Mouse (Mus musculus): ENCODE data around the gene Selenok. TPM values are rescaled to one million over a fixed set of nuclear protein-coding genes. Genes with fewer than 3 reads are reported as not detected.
A peak's percentile ranks its signal among the peaks of the same experiment; 100 is the strongest.

Selenok gene
- polyA plus RNA-seq, 1 experiment from 2014 or later = 239 TPM

DNA sequence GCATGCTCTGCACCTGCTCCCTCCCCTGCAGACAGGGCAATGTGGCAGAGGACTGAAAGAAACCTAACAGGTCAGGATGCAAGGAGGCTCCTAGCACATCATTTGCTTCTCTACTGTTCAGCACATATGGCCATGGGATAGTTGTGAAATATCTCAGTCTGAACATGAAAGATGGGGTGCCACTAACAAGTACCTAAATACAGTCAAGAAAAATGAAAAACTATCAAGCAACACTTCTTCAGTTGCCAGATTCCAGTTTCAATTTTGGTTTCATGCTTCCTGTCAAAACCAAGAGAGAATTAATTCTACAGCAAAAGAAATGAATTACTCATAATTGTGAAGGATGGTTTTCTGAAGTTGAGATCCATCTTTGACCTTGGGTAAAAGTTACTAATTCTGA lies 10.7 kb upstream of the Selenok start:
- no peak overlapping the region for H3K4me2 ChIP-seq (ENCODE audit: low read depth, low read length)
- no peaks in the 10 kb centered on the region for H3K4me1 ChIP-seq (ENCODE audit: control insufficient read depth, insufficient read depth, low read length)
- no peak overlapping the region for H3K27ac ChIP-seq (ENCODE audit: low read length)
- H3K4me3 ChIP-seq (ENCODE audit: low read length) = no peak overlapping the region
- H3K9me3 ChIP-seq (ENCODE audit: control insufficient read depth, low read length) = no peaks in the 10 kb centered on the region
- no peak for ATAC-seq
- H3K9ac ChIP-seq (ENCODE audit: low read depth, low read length) = no peak overlapping the region
- H3K27me3 ChIP-seq (replicated peaks; ENCODE audit: control insufficient read depth, insufficient read depth, low read length) = no peaks in the 10 kb centered on the region
- H3K36me3 ChIP-seq (ENCODE audit: control insufficient read depth, insufficient read depth, low read length) = no peaks in the 10 kb centered on the region

DNA sequence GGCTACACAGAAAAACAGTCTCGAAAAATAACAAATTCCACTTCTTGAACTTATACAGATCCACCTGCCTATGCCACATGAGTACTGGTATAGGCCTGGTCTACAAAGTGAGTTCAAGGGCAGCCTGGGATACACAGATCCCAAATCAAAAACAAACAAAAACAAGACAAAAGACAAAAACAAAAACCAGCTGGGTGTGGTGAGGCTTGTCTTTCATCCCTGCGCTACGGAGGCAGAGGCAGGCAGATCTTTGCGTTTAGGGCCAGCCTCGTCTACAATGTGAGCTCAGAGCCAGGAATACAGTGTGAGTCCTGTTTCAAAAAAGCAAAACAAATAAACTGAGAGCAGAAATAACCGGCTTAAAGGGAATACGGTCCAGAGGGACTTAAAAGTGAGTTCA lies 497 bp upstream of the Selenok start:
- Histone ChIP-seq H3K9me3 (ENCODE audit: control insufficient read depth, low read length) (no peaks in the 10 kb centered on the region), H3K9ac (ENCODE audit: low read depth, low read length) (peak overlapping the region; percentile 74), H3K36me3 (ENCODE audit: control insufficient read depth, insufficient read depth, low read length) (peaks cover 13% of the 10 kb centered on the region), H3K4me2 (ENCODE audit: low read depth, low read length) (peak overlapping the region; percentile 75), H3K4me1 (ENCODE audit: control insufficient read depth, insufficient read depth, low read length) (peaks cover 17% of the 10 kb centered on the region), H3K27ac (ENCODE audit: low read length) (peak overlapping the region; percentile 72), H3K4me3 (ENCODE audit: low read length) (peak overlapping the region; percentile 83), H3K27me3 (replicated peaks; ENCODE audit: control insufficient read depth, insufficient read depth, low read length) (no peaks in the 10 kb centered on the region)
- WGBS = 65% methylated on average over 7 of the region's 7 CpGs
- ATAC-seq = peak; percentile 0; the same call in 1 of the 2 replicates

DNA sequence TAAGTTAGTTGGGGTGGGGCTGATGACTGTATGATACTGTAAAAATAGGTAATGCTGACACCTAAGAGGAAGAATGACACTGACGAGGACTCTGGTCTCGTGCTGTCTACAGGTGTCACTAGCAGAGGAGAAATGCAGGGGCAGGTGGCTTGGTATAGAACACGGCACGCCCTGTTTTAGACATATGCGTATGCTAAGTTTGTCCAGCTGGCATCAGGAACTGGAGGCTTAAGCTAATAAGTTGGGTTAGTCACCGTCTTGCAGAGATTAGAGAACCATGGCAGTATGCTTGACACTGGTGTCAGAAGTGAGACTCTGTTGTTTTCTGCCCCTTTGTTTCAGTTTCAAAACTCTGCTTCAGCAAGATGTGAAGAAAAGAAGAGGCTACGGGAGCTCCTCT lies 3.3 kb downstream of the Selenok start:
- Histone ChIP-seq H3K27ac (ENCODE audit: low read length) (no peak overlapping the region), H3K27me3 (replicated peaks; ENCODE audit: control insufficient read depth, insufficient read depth, low read length) (no peaks in the 10 kb centered on the region), H3K4me1 (ENCODE audit: control insufficient read depth, insufficient read depth, low read length) (peaks cover 17% of the 10 kb centered on the region), H3K9me3 (ENCODE audit: control insufficient read depth, low read length) (no peaks in the 10 kb centered on the region), H3K4me2 (ENCODE audit: low read depth, low read length) (no peak overlapping the region), H3K9ac (ENCODE audit: low read depth, low read length) (no peak overlapping the region), H3K36me3 (ENCODE audit: control insufficient read depth, insufficient read depth, low read length) (peaks cover 23% of the 10 kb centered on the region), H3K4me3 (ENCODE audit: low read length) (no peak overlapping the region)
- no peak for ATAC-seq
- 90% methylated on average over 7 of the region's 7 CpGs for WGBS

DNA sequence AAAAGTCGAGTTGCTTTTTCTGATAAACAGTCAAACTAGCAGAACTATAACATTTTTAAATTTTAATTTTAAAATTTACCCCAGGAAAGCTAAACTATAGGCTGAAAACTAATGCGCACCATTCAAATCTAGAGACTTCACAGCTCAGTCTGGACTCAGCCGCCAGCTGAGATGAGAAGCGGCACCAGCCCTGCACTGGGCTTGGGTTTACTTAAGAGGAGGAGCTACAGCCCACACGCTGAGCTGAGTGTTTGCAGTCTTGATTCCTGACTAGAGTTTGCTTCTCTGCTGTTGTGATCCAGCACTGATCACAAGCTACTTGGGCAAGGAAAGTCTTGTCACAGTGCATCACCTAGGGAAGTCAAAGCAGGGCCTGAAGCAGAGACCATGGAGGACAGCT lies 3.9 kb downstream of the Selenok start:
- H3K9ac ChIP-seq (ENCODE audit: low read depth, low read length) = no peak overlapping the region
- H3K27me3 ChIP-seq (replicated peaks; ENCODE audit: control insufficient read depth, insufficient read depth, low read length) = no peaks in the 10 kb centered on the region
- no peak overlapping the region for H3K4me3 ChIP-seq (ENCODE audit: low read length)
- H3K4me1 ChIP-seq (ENCODE audit: control insufficient read depth, insufficient read depth, low read length) = peaks cover 17% of the 10 kb centered on the region
- no peak for ATAC-seq
- H3K27ac ChIP-seq (ENCODE audit: low read length) = no peak overlapping the region
- peaks cover 25% of the 10 kb centered on the region for H3K36me3 ChIP-seq (ENCODE audit: control insufficient read depth, insufficient read depth, low read length)
- H3K9me3 ChIP-seq (ENCODE audit: control insufficient read depth, low read length) = no peaks in the 10 kb centered on the region
- WGBS = 82% methylated on average over 5 of the region's 5 CpGs
- no peak overlapping the region for H3K4me2 ChIP-seq (ENCODE audit: low read depth, low read length)

DNA sequence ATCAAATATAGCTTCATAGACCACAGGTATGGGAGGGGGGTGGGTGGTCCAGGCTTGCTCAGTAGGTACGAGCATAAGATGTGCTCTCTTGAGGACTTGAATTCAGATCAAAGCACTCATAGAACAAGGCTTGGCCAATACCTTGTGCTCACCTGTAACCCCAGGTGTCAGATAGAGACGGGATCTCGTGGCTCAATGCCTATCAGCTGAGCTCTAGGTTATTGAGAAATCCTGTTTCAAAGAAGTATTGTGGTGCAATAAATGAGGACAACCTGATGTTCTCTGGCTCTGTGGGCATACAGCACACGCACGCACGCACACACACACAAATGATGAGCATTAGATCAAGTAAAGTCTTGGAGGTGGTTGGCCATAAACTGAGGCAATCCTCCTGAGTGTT lies 8.8 kb downstream of the Selenok start:
- Histone ChIP-seq H3K27ac (ENCODE audit: low read length) (no peak overlapping the region), H3K9ac (ENCODE audit: low read depth, low read length) (no peak overlapping the region), H3K4me1 (ENCODE audit: control insufficient read depth, insufficient read depth, low read length) (peaks cover 6% of the 10 kb centered on the region; the same call in 1 of the 2 replicates), H3K9me3 (ENCODE audit: control insufficient read depth, low read length) (0 out of 2 replicates have a peak, but pooled peaks cover 5% of the 10 kb centered on the region), H3K4me3 (ENCODE audit: low read length) (no peak overlapping the region), H3K27me3 (replicated peaks; ENCODE audit: control insufficient read depth, insufficient read depth, low read length) (no peaks in the 10 kb centered on the region), H3K4me2 (ENCODE audit: low read depth, low read length) (no peak overlapping the region), H3K36me3 (ENCODE audit: control insufficient read depth, insufficient read depth, low read length) (peaks cover 31% of the 10 kb centered on the region)
- 94% methylated on average over 6 of the region's 6 CpGs for WGBS
- no peak for ATAC-seq

DNA sequence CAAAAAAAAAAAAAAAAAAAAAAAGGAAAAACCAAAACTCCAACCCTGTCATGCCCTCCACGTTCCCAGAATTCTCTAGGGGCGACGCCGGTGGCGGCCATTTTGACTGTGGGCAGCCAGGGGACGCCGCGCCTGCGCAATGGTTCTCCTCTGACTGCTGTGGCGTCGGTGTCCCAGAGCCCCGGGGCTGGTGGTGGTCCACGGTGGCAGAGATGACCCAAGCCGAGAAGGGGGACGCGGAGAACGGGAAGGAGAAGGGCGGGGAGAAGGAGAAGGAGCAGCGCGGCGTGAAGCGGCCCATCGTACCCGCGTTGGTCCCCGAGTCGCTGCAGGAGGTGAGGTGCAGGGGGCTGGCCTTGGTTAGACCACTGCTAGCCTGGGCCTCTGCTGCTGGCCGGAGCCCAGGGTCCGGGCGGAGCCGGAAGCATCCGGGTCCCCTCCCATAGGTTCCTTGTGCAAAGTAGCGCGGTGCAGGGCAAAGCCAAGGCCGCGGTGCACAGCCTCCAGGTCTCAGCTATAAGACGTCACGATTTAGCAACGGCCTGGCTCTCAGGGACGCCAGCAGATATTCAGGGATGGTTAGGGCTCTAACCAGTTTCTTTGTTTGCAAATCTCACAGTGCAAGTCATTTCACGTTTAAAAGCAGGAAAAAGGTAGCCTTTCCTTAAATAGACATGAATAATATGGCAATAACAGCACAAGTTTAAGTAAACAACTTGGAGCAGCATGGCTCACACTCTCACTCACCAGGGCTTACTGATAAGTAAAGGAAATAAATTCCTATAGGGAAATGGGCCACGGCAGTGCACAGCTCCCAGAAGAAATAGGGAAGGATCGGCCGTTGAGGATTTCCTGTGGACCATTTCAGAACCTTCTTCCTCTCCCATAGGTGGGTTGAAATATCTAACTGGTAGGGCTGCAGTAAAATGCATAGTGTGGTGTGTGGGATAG lies 10.4 kb downstream of the Selenok start, which contains the start of gene Actr8:
Gene Actr8, plus strand, starts transcription at position 84 of the 951 bp plus-strand sequence.
- H3K9me3 ChIP-seq (ENCODE audit: control insufficient read depth, low read length) = 0 out of 2 replicates have a peak, but pooled peaks cover 5% of the 10 kb centered on the region
- peak within 1 kb of the TSS; percentile 81 for H3K4me2 ChIP-seq (ENCODE audit: low read depth, low read length)
- peaks cover 6% of the 10 kb centered on the region; the same call in 1 of the 2 replicates for H3K4me1 ChIP-seq (ENCODE audit: control insufficient read depth, insufficient read depth, low read length)
- H3K4me3 ChIP-seq (ENCODE audit: low read length) = peak within 1 kb of the TSS; percentile 82
- ATAC-seq = peak; percentile 98
- H3K27ac ChIP-seq (ENCODE audit: low read length) = peak within 1 kb of the TSS; percentile 93
- H3K27me3 ChIP-seq (replicated peaks; ENCODE audit: control insufficient read depth, insufficient read depth, low read length) = no peaks in the 10 kb centered on the region
- under 1% methylated on average over 44 of the region's 44 CpGs for WGBS
- peak within 1 kb of the TSS; percentile 95 for H3K9ac ChIP-seq (ENCODE audit: low read depth, low read length)
- H3K36me3 ChIP-seq (ENCODE audit: control insufficient read depth, insufficient read depth, low read length) = peaks cover 36% of the 10 kb centered on the region

DNA sequence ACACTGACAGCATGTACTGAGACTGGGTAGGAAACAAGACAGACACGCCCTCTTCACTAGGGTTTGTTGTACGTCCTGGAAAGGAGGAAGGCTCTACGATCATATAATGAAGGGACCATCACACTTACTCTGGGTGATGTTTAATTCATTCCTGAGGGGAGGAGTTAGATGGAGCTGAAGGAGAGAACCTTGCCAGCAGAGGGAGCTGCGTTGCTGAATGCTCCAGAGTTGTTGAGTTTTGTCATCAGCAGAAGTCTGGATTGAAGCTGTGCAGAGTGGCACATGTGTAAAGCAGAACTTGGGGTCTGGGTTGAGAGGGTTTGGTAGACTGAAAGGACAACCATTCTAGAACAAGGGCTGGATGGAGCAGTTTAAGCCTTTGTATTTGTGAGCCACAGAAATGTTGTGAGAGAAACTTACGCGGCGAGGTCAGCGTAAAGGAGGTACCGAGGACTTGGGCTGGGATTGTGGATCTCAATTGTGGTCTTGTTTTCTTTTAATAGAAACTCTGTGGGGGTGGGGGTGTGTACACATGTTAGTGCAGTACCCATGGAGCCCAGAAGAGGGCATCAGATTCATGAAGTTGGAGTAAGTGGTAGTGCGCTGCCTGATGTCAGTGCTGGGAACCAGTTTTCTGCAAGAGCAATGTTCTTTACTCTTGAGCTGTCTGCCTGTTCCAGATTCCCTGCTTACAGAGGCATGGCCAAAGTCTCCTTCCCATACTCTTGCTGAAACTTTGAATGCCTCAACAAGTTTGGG lies 12.5 kb downstream of the Selenok start:
- Histone ChIP-seq H3K4me1 (ENCODE audit: control insufficient read depth, insufficient read depth, low read length) (peaks cover 6% of the 10 kb centered on the region; the same call in 1 of the 2 replicates), H3K4me3 (ENCODE audit: low read length) (no peak overlapping the region), H3K9ac (ENCODE audit: low read depth, low read length) (no peak overlapping the region), H3K36me3 (ENCODE audit: control insufficient read depth, insufficient read depth, low read length) (peaks cover 39% of the 10 kb centered on the region), H3K27ac (ENCODE audit: low read length) (no peak overlapping the region), H3K9me3 (ENCODE audit: control insufficient read depth, low read length) (0 out of 2 replicates have a peak, but pooled peaks cover 5% of the 10 kb centered on the region), H3K27me3 (replicated peaks; ENCODE audit: control insufficient read depth, insufficient read depth, low read length) (no peaks in the 10 kb centered on the region), H3K4me2 (ENCODE audit: low read depth, low read length) (no peak overlapping the region)
- WGBS = 96% methylated on average over 10 of the region's 10 CpGs
- ATAC-seq = no peak

DNA sequence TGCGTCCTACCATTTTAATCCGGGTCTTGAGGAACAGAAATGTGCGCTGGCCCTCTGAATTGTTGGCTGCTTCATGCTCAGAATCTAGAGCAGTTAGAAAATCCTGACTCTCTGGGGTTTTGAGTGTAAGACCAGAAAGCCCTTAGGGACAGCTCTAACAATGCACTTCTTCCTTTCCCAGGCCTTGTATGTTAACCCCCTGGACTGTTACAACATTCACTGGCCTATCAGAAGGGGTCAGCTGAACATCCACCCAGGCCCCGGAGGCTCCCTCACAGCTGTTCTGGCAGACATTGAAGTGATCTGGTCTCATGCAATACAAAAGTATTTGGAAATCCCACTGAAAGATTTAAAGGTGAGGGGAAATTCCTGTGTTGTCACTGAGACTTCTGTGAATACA lies 18.0 kb downstream of the Selenok start:
- Histone ChIP-seq H3K27ac (ENCODE audit: low read length) (no peak overlapping the region), H3K36me3 (ENCODE audit: control insufficient read depth, insufficient read depth, low read length) (peaks cover 56% of the 10 kb centered on the region), H3K27me3 (replicated peaks; ENCODE audit: control insufficient read depth, insufficient read depth, low read length) (no peaks in the 10 kb centered on the region), H3K4me2 (ENCODE audit: low read depth, low read length) (no peak overlapping the region), H3K4me3 (ENCODE audit: low read length) (no peak overlapping the region), H3K4me1 (ENCODE audit: control insufficient read depth, insufficient read depth, low read length) (no peaks in the 10 kb centered on the region), H3K9me3 (ENCODE audit: control insufficient read depth, low read length) (no peaks in the 10 kb centered on the region), H3K9ac (ENCODE audit: low read depth, low read length) (no peak overlapping the region)
- ATAC-seq = no peak
- WGBS = 96% methylated on average over 4 of the region's 4 CpGs

DNA sequence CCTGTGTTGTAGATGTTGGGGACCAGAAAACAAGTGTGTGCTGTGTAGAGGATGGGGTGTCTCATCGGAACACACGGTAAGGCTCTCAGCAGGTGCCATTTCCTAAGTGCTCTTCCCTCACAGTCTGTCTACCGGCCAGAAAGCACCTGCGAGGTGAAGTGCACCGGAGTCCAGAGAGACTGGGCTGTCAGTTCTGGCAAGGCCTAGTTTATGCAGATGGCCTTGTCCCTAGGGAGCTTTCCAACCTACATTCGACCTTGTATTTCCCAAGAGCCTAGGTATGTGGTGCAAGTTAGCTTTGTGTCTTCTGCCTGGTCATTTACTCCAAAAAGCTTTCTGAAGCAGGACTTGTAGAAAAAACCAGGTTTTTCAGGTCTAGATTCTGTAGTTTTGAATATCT lies 19.2 kb downstream of the Selenok start:
- Histone ChIP-seq H3K4me1 (ENCODE audit: control insufficient read depth, insufficient read depth, low read length) (no peaks in the 10 kb centered on the region), H3K36me3 (ENCODE audit: control insufficient read depth, insufficient read depth, low read length) (peaks cover 55% of the 10 kb centered on the region), H3K27me3 (replicated peaks; ENCODE audit: control insufficient read depth, insufficient read depth, low read length) (no peaks in the 10 kb centered on the region), H3K4me3 (ENCODE audit: low read length) (no peak overlapping the region), H3K4me2 (ENCODE audit: low read depth, low read length) (no peak overlapping the region), H3K27ac (ENCODE audit: low read length) (no peak overlapping the region), H3K9ac (ENCODE audit: low read depth, low read length) (no peak overlapping the region), H3K9me3 (ENCODE audit: control insufficient read depth, low read length) (no peaks in the 10 kb centered on the region)
- no peak for ATAC-seq
- WGBS = 92% methylated on average over 6 of the region's 6 CpGs

All from intestine, embryonic 16.5 days (tissue).